Mouse (Mus musculus) adrenal gland, postnatal 36 days (tissue): ENCODE measurements at regions not wholly inside any gene's neighbourhood (a gene's known extent, or its start where the extent isn't known, plus 50 kb on each side); places are given as distances from the start of the nearest gene placed in this dataset.

Experiments used
- DNase-seq, 2 experiments: peaks; one replicate each; pipeline ENCODE4 v3.0.0; 2021; ENCODE audit warnings: mixed read lengths in 1 of 2

DNA sequence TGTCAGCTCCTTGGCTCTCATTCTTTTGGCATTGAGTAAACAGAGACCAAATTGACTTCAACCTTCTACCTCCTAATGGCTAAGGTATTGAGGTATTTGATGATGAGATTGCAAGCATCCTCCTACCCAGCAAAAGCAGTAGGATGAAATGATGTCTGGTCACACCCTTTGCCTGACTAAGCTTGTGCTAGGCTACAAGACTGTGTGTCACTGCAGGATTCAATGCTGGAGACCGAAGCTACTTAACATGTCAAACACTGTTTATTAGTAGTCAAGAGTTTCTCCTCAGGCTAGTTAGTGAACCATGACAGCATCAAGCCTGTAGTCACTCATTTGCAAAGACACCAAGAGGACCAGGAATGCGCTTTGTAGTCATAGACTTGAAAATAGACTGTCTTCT is 320.0 kb downstream of the Prr30 start:
- DNase-seq, result no peak

DNA sequence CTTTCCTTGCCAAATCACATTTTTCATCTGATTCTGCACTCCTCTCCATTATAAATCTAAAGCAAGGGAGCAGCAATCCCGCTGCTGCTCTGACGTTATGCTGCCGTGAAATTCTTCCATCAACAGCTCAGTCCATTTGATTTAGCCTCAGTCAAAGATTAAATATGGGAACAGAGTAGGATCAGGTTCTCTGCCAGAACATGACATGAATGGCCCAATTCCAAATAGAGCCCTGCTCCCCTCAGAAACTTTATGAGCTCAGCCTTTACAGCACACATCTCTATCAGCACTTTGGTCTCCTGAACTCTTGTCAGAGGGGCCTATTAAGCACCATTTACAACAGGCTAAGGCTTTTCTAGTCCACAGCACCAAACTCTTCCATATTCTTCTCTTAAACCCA is 332.3 kb downstream of the Prr30 start:
- DNase-seq, result no peak

DNA sequence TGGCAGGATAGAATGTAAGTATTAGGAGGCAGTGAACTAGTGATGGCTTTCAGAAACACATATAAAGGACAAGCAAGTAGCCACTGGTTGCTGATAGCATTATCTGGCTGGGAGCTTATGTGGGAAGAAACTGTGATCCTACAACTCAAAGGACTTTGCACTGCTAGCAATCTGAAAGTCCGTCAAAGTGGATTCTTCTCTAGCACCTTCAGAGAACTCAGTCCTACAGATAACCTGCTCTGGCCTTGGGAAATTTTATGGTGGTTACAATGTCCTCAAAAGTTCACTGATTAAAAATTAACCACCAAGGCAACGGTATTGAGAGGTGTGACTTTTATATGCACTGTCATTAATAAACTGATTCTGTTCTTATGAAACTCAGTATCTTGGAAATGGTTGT is 335.3 kb downstream of the Prr30 start:
- DNase-seq, result no peak

DNA sequence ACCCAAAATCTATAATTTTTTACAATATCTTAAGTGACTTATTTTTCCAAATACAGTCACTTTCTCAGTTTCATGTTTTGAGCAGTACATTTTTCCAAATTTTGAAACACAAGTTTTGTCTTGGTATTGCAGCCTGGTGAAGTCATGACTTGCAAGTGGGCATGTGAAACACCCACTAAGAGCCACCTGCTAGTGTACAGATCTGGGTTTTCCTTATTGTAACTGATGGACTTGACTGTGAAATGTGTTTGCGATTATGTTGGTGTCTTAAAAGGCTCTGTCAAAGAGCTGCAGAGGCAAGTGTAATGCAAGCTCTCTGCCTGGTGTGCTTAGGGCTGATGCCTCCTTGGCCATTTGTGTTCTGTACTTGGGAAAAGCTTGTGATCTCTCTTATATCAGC is 336.0 kb downstream of the Prr30 start:
- no peak for DNase-seq

DNA sequence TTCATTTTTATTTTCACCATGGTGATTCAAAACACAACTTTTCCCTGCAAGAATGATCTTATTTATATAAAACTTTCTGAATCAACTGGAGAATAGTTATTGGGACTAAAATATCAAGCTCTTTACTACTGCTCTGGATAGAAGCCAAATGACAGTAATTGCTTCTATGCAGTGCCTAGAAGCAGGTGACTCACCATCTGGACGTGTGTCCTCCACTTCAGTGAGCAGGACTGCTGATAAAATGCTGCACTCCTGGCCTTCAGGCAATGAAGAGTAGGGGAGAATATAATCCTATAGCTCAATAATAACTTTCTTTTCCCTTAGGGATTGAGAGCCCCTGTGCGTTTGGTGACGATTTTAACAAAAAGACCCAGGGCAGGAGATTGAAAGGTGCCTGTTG is 357.3 kb downstream of the Prr30 start:
- peak; percentile 11 to 17 for DNase-seq
